ENCODE assay signal across 14 mouse cellular contexts in genomic region chr14:77636931-77637330, GRCm38 (mm10).
DNase-seq lines count a peak whose midpoint lies in the region; ATAC-seq and TF ChIP-seq lines count a peak whose summit lies in the region.
"Had no signal": no experiment of that assay in that cellular context is flagged by ENCODE, and none has a peak within 500 bp of the region (broad histone marks: within the 10 kb centered on the region; RNA-seq: fewer than 3 reads in every experiment).

No protein-coding gene starts in this region.

- H3K4me3 ChIP-seq in forebrain, embryonic 12.5 days (replicated peaks): no peak overlapping the region
- no peak overlapping the region for H3K4me3 ChIP-seq in forebrain, embryonic 10.5 days
- H3K4me3 ChIP-seq in embryonic facial prominence, embryonic 14.5 days (ENCODE audit: low read depth, low read length): no peak overlapping the region
- no peak overlapping the region for H3K4me3 ChIP-seq in lung, postnatal 0 days (ENCODE audit: low read depth, low read length)
- H3K4me3 ChIP-seq: intestine, embryonic 15.5 days; limb, embryonic 15.5 days; neural tube, embryonic 12.5 days had no signal

- H3K36me3 ChIP-seq in forebrain, embryonic 12.5 days (replicated peaks): no peaks in the 10 kb centered on the region
- no peaks in the 10 kb centered on the region for H3K36me3 ChIP-seq in forebrain, embryonic 10.5 days (replicated peaks)
- no peaks in the 10 kb centered on the region for H3K36me3 ChIP-seq in embryonic facial prominence, embryonic 14.5 days (ENCODE audit: control insufficient read depth, insufficient read depth, low read length)
- H3K36me3 ChIP-seq in lung, postnatal 0 days (ENCODE audit: insufficient read depth, low read length): no peaks in the 10 kb centered on the region
- H3K36me3 ChIP-seq: intestine, embryonic 15.5 days; limb, embryonic 15.5 days; neural tube, embryonic 12.5 days had no signal

- no peaks in the 10 kb centered on the region for H3K9me3 ChIP-seq in forebrain, embryonic 12.5 days
- no peaks in the 10 kb centered on the region for H3K9me3 ChIP-seq in forebrain, embryonic 10.5 days
- no peaks in the 10 kb centered on the region for H3K9me3 ChIP-seq in embryonic facial prominence, embryonic 14.5 days (ENCODE audit: control insufficient read depth, low read length)
- H3K9me3 ChIP-seq in lung, postnatal 0 days (ENCODE audit: low read length): no peaks in the 10 kb centered on the region
- H3K9me3 ChIP-seq: intestine, embryonic 15.5 days; limb, embryonic 15.5 days; neural tube, embryonic 12.5 days had no signal

- peaks cover 44% of the 10 kb centered on the region for H3K4me1 ChIP-seq in forebrain, embryonic 12.5 days
- H3K4me1 ChIP-seq in forebrain, embryonic 10.5 days: peaks cover 69% of the 10 kb centered on the region
- H3K4me1 ChIP-seq in embryonic facial prominence, embryonic 14.5 days (ENCODE audit: control insufficient read depth, insufficient read depth, low read length): peaks cover 30% of the 10 kb centered on the region
- H3K4me1 ChIP-seq in lung, postnatal 0 days (ENCODE audit: insufficient read depth, low read depth, low read length): 0 out of 2 replicates have a peak, but pooled peaks cover 4% of the 10 kb centered on the region

- no peaks in the 10 kb centered on the region for H3K27me3 ChIP-seq in forebrain, embryonic 12.5 days
- H3K27me3 ChIP-seq in forebrain, embryonic 10.5 days (ENCODE audit: poor library complexity, severe bottlenecking): peaks cover 42% of the 10 kb centered on the region
- no peaks in the 10 kb centered on the region for H3K27me3 ChIP-seq in embryonic facial prominence, embryonic 14.5 days (replicated peaks; ENCODE audit: control insufficient read depth, insufficient read depth, low read length)
- H3K27me3 ChIP-seq in lung, postnatal 0 days (replicated peaks; ENCODE audit: insufficient read depth, low read length): no peaks in the 10 kb centered on the region
- H3K27me3 ChIP-seq: intestine, embryonic 15.5 days; limb, embryonic 15.5 days; neural tube, embryonic 12.5 days had no signal

- intact Hi-C loops in left cerebral cortex, postnatal 10 days (cut with DNase I): no loop called here

- H3K27ac ChIP-seq in forebrain, embryonic 12.5 days: no peak overlapping the region
- H3K27ac ChIP-seq in forebrain, embryonic 10.5 days: no peak overlapping the region
- H3K27ac ChIP-seq in embryonic facial prominence, embryonic 14.5 days (replicated peaks; ENCODE audit: low read depth, low read length): no peak overlapping the region
- no peak overlapping the region for H3K27ac ChIP-seq in lung, postnatal 0 days (ENCODE audit: low read length)
- H3K27ac ChIP-seq: intestine, embryonic 15.5 days; limb, embryonic 15.5 days; neural tube, embryonic 12.5 days had no signal

- no peak for TF ChIP-seq CTCF in lung, postnatal 0 days (IDR thresholded peaks at IDR 0.05)

- no peak overlapping the region for H3K4me2 ChIP-seq in forebrain, embryonic 12.5 days
- H3K4me2 ChIP-seq in embryonic facial prominence, embryonic 14.5 days (ENCODE audit: low read depth, low read length): no peak overlapping the region
- no peak overlapping the region for H3K4me2 ChIP-seq in lung, postnatal 0 days (replicated peaks; ENCODE audit: low read depth, low read length)
- H3K4me2 ChIP-seq: intestine, embryonic 15.5 days; limb, embryonic 15.5 days; neural tube, embryonic 12.5 days had no signal

- ATAC-seq in forebrain, embryonic 12.5 days (ENCODE audit: low FRiP score): 0 out of 2 replicates have a peak, but pooled peaks have one; percentile 47
- no peak for ATAC-seq in embryonic facial prominence, embryonic 14.5 days (ENCODE audit: low read depth)
- no peak for ATAC-seq in lung, postnatal 0 days
- ATAC-seq: intestine, embryonic 15.5 days had no signal

- no peak for TF ChIP-seq EP300 in lung, postnatal 0 days (IDR thresholded peaks at IDR 0.05)

- 46% methylated on average over 6 of the region's 6 CpGs for WGBS in forebrain, embryonic 12.5 days
- WGBS in forebrain, embryonic 10.5 days: 55% methylated on average over 6 of the region's 6 CpGs
- WGBS in embryonic facial prominence, embryonic 14.5 days: 25% methylated on average over 6 of the region's 6 CpGs
- WGBS in lung, postnatal 0 days: 43% methylated on average over 6 of the region's 6 CpGs

- no peak for DNase-seq in forebrain, embryonic 10.5 days (ENCODE audit: extremely low spot score, low spot score)
- DNase-seq in left cerebral cortex, adult 11 months (ENCODE audit: low spot score): peak; percentile 26
- no peak for DNase-seq in left cerebral cortex, postnatal 10 days (ENCODE audit: extremely low spot score in 1 of 2, low spot score in 2 of 2)
- peak; percentile 84 for DNase-seq in embryonic facial prominence, embryonic 14.5 days (ENCODE audit: low spot score)
- DNase-seq in mesoderm, embryonic 11.5 days (ENCODE audit: low read depth, low spot score): peak; percentile 63
- DNase-seq in lung, postnatal 0 days (ENCODE audit: low spot score): no peak
- DNase-seq in cerebellum, postnatal 4 days (ENCODE audit: low spot score in 2 of 2): no peak
- DNase-seq: adrenal gland, adult 2 months; cerebellum, adult 18-20 months; lung, postnatal 14 days had no signal

- no peak overlapping the region for H3K9ac ChIP-seq in forebrain, embryonic 12.5 days
- H3K9ac ChIP-seq in embryonic facial prominence, embryonic 14.5 days (ENCODE audit: low read depth, low read length): no peak overlapping the region
- H3K9ac ChIP-seq in lung, postnatal 0 days (replicated peaks; ENCODE audit: low read depth): no peak overlapping the region
- H3K9ac ChIP-seq: intestine, embryonic 15.5 days; limb, embryonic 15.5 days; neural tube, embryonic 12.5 days had no signal

Comparison
In these comparisons a context has a peak if more than half of its experiments do, and no peak if none do; other contexts are left out.
1. DNase-seq: peak in left cerebral cortex, adult 11 months (single experiment), embryonic facial prominence, embryonic 14.5 days (single experiment) and mesoderm, embryonic 11.5 days (single experiment); none in forebrain, embryonic 10.5 days (single experiment), left cerebral cortex, postnatal 10 days (0 of 2), lung, postnatal 0 days (single experiment) and cerebellum, postnatal 4 days (0 of 2).